Mouse (Mus musculus) telencephalon, adult 2 months (tissue): ENCODE measurements around the gene Sorbs1.

ENCODE experiments used
- DNase-seq: peaks from one replicate; pipeline ENCODE4 v3.0.0-alpha.2; 2011; ENCODE audit warnings: low read depth, low spot score

Gene Sorbs1

GRCm38 (mm10) chr19:40259485-40259884 lies 254.1 kb downstream of the Sorbs1 start:
- no peak for DNase-seq

- no peak for DNase-seq
Measured at GRCm38 (mm10) chr19:40257396-40257795, 256.2 kb downstream of the Sorbs1 start.

- DNase-seq, result no peak
Measured at GRCm38 (mm10) chr19:40256376-40257050, 257.1 kb downstream of the Sorbs1 start.

- DNase-seq, result no peak
Measured at GRCm38 (mm10) chr19:40255561-40255960, 258.0 kb downstream of the Sorbs1 start.

GRCm38 (mm10) chr19:40254741-40255140 lies 258.8 kb downstream of the Sorbs1 start:
- no peak for DNase-seq

GRCm38 (mm10) chr19:40253768-40254167 lies 259.8 kb downstream of the Sorbs1 start:
- no peak for DNase-seq

GRCm38 (mm10) chr19:40251115-40251514 lies 262.5 kb downstream of the Sorbs1 start:
- no peak for DNase-seq

- no peak for DNase-seq
Measured at GRCm38 (mm10) chr19:40249352-40249751, 264.2 kb downstream of the Sorbs1 start.

- DNase-seq, result no peak
Measured at GRCm38 (mm10) chr19:40248476-40248875, 265.1 kb downstream of the Sorbs1 start.

GRCm38 (mm10) chr19:40247268-40247666 lies 266.3 kb downstream of the Sorbs1 start:
- no peak for DNase-seq

GRCm38 (mm10) chr19:40246646-40247267 lies 266.8 kb downstream of the Sorbs1 start:
- DNase-seq, result no peak
